Mouse (Mus musculus) G1E-ER4 (cell line): ENCODE data around the gene Dnmt3c. TPM values are rescaled to one million over a fixed set of nuclear protein-coding genes. Genes with fewer than 3 reads are reported as not detected.

Experiments used
- GATA1 ChIP-seq: IDR thresholded peaks from one replicate; pipeline ENCODE4 v1.8.0; 2012; ENCODE audit warnings: low read length, inconsistent platforms
- polyA plus RNA-seq: library from polyadenylated mRNA; stranded (reverse); fragments of >175 nt; gene quantifications from 2 replicates; pipeline ENCODE4 v1.2.3, GENCODE M21; 2012

Dnmt3c gene
- polyA plus RNA-seq, 1 experiment = 0.06 TPM

DNA sequence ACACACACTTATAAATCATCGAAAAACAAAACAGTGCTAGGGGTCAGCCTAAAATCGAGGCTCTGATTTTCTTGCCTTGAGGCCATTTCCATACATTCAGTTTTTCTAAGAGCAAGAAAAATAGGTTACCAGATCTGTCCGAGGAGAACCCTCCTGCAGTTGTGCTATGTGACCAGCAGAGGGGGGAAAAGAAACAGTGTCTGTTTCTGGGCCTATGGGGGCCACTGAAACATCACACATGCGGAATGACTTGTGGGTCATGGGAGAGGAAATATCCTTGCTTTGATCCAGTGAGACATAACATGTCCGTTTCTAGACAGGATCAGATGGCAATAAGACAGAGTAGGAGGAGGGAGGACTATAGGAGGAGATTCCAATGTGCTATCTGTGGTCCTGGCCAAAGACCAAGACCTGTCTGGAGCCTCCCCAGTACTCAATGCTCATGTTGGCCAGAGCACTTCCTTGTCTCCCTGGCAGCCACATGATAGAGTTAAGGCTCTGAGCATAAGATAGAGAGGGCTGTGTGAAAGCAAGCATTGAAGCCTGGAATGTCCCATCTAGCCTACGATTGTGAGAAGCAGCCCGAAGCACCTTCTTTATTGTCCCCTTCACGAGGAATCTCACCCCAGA lies 14.4 kb downstream of the Dnmt3c start:
- TF ChIP-seq GATA1 = no peak

DNA sequence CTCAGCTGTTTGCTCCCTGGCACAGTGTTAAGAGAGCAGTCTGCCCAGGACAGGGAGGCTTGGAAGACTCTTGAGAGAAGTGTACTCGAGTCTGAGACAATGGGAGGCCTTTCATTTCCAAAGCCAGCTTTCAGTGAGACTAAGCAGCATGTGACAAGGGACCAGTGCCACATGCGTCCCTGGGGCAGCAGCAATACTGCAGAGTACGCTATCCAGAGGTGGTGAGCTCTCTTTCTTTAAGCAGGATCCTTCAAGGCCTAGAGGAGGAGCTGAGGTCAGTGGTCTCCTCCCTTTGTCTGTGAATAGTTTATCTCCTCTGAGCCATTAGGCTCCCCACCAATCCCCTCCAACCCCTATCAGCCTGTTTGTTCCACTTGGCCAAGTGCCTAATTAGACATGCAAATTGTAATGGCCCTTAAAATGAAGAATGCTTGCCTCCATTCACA lies 16.2 kb downstream of the Dnmt3c start:
- TF ChIP-seq GATA1 = no peak

- TF ChIP-seq GATA1 = no peak
Measured at GRCm38 (mm10) chr2:153713227-153713626, 16.8 kb downstream of the Dnmt3c start.

DNA sequence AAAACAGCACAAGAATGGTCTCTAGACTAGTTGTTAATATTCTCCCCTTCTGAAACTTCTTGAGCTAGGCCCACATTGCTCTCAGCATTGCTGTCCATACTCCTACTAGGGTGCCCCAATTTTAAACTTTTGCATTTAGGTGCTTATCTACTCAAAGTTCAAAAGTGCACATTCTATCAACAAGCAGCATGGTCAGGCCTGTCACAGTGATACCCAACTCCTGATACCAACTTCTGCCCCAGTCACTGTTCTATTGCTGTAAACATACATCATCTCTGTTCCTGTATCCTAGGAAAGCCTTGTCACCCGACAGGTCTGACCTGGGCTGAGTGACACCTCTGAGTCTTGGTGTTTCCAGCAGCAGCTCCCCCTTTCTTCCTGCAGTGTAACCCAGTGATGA lies 26.6 kb downstream of the Dnmt3c start:
- no peak for TF ChIP-seq GATA1

GRCm38 (mm10) chr2:153724424-153724823 lies 28.0 kb downstream of the Dnmt3c start:
- TF ChIP-seq GATA1 = peak; percentile 65

GRCm38 (mm10) chr2:153724871-153725270 lies 28.4 kb downstream of the Dnmt3c start:
- TF ChIP-seq GATA1 = no peak

- no peak for TF ChIP-seq GATA1
Measured at GRCm38 (mm10) chr2:153725291-153725690, 28.8 kb downstream of the Dnmt3c start.

- no peak for TF ChIP-seq GATA1
Measured at GRCm38 (mm10) chr2:153734033-153734432, 37.6 kb downstream of the Dnmt3c start.

- TF ChIP-seq GATA1 = no peak
Measured at GRCm38 (mm10) chr2:153740500-153741436, 44.3 kb downstream of the Dnmt3c start, which contains the start of gene Mapre1. TSS of gene Mapre1 (plus strand) at chr2:153741274.

- TF ChIP-seq GATA1 = no peak
Measured at GRCm38 (mm10) chr2:153741437-153742065, 45.1 kb downstream of the Dnmt3c start.

DNA sequence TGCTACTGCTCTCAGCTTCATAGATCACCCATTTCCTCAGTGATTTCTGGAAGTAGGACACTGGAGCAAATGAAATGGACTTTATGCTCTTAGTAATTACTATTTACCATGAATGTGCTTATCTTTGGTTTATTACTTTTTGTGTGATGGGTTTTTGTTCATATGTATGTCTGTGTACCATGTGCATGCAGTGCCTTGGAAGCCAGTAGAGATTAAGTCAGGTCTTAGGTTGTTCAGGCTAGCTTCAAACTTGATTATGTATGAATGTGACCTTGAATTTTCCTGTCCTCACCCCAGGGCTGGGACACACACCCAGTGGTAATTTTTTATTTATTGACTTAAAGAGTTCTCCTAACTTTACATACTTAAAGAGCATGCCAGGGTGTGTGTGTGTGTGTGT lies 51.5 kb downstream of the Dnmt3c start:
- no peak for TF ChIP-seq GATA1

GRCm38 (mm10) chr2:153750363-153750762 lies 53.9 kb downstream of the Dnmt3c start:
- TF ChIP-seq GATA1 = no peak

GRCm38 (mm10) chr2:153762121-153762520 lies 65.7 kb downstream of the Dnmt3c start:
- TF ChIP-seq GATA1 = no peak

DNA sequence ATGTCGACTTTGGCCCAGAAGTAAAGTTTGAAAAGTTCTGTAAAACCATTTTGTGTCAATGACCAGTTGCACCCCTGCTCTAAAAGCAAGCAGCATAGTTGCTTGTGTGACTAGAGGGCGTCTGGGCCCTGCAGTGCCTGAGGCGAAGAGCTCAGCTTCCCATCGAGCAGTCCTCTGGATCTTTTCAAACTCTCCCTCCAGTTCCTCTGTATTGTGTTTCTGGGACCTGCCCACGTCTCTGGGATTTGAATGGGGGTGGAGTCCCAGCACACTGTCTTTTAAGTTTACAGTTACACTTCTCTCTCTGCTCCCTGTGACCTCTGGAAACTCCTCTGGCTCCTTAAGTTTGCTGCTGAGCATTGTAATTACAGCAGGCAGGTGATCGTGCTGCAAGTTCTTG lies 71.0 kb downstream of the Dnmt3c start:
- no peak for TF ChIP-seq GATA1

GRCm38 (mm10) chr2:153768881-153769280 lies 72.4 kb downstream of the Dnmt3c start:
- no peak for TF ChIP-seq GATA1

DNA sequence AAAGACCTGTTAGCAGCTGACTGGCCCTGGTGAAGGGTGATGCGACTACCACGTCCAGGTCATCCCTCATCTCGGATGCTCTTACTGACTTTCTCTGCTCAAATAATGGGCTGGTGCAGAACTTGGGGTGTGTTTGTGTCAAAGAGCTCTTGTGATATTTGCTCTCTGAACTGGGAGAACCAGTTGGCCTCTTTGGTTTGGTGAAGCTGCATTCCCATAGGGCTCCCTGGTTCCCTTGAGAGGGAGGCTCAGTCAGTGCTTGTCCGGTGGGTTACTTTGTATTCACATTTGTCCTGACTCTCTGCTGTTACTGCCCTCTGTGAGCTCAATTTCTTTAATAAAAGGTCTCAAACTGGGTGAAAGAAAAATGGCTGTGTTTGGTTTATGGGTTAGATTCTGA lies 76.5 kb downstream of the Dnmt3c start:
- no peak for TF ChIP-seq GATA1

DNA sequence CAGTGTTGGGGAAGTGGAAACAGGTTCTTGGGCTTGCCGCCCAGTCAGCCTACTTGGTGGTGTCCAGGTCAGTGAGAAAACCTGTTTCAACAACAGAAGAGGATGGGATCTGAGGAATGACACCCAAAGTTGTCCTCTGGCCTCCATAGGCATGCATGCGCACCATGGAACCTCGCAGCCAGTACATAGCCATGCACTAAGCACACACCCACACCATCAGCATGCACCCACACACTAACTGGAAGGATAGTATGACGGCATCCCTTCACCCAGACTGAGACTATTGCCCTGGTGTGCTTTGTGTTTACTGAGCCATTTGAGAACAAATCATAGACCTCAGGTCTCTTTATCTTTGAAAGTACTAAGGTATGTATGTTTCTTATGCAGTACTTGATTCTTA lies 79.0 kb downstream of the Dnmt3c start:
- TF ChIP-seq GATA1 = no peak
